Mouse (Mus musculus) adrenal gland, adult 10 weeks (tissue): ENCODE results near the gene Ccdc115. TPM values are rescaled to one million over a fixed set of nuclear protein-coding genes. Genes with fewer than 3 reads are reported as not detected.

Experiments used
- polyA plus RNA-seq: library from polyadenylated mRNA; stranded (reverse); fragments of 350-450 nt; fragmentation: Illumina TruSeq; extraction: RNeasy Lipid Tissue Mini Kit (QIAGEN cat#74804); gene quantifications from one replicate; pipeline ENCODE4 v1.2.3, GENCODE M21; 2014; ENCODE audit warnings: low read depth, low replicate concordance

Gene Ccdc115
- 19.5 TPM for polyA plus RNA-seq

DNA sequence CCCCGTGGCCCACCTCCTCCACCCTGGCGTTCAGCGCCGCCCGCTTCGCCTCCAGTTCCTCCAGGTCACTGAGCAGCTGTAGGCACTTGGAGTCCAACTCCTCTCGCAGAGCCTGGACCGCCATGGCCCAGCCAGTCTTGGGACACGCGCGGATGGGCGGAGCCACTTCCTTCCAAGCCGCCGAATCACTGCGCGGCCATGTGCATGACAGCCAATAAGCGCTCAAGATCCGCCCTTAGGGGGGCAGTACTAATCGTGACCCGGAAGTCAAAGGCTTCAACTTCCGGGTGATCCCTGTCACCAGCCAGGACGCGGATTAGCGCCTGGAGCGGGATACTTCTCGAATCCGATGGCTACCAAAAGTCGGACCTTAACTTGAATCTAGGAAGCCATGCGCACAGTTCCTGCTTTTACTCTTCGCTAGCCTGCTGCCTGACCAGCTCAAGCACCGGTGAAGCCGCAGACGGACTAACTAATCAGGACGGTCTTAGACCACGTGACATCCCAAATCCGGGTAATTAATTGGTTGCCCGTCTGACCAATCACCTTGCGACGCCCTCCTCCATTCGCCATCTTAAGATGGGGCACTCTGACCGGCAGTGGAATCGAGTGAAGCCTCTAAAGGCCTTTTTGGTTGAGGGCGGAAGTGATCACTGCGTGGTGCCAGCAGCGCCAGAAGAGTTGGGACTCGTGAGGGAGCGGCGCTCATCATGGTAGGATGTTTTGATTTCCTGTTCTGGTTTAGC lies at the start of gene Ccdc115, which contains the start of gene Imp4:
TSS of gene Ccdc115 (minus strand) at position 458 of the 746 bp plus-strand sequence.
TSS of gene Imp4 (plus strand) at position 637 of the 746 bp plus-strand sequence.

GRCm38 (mm10) chr1:34459284-34460060 lies 20.0 kb upstream of the Ccdc115 start, which contains the start of gene Ptpn18:
TSS of gene Ptpn18 (plus strand) at chr1:34459762.

Other genes starting within 250 kb of the Ccdc115 start
- gene Imp4, start 179 bp upstream of the Ccdc115 start, polyA plus RNA-seq = 15.6 TPM
- gene Ptpn18, start 20.1 kb upstream of the Ccdc115 start, polyA plus RNA-seq = not detected
- gene Prss39, start 58.7 kb upstream of the Ccdc115 start, polyA plus RNA-seq = not detected
- gene Cfc1, start 96.0 kb upstream of the Ccdc115 start, polyA plus RNA-seq = not detected
- gene Prss40, start 121.3 kb upstream of the Ccdc115 start, polyA plus RNA-seq = not detected
- 0.12 TPM for gene Amer3, start 140.0 kb upstream of the Ccdc115 start, polyA plus RNA-seq